Mouse (Mus musculus): ENCODE results near the gene Ncoa6. TPM values are rescaled to one million over a fixed set of nuclear protein-coding genes. Genes with fewer than 3 reads are reported as not detected.

Gene Ncoa6
- polyA plus RNA-seq, 1 experiment = 11.0 TPM

DNA sequence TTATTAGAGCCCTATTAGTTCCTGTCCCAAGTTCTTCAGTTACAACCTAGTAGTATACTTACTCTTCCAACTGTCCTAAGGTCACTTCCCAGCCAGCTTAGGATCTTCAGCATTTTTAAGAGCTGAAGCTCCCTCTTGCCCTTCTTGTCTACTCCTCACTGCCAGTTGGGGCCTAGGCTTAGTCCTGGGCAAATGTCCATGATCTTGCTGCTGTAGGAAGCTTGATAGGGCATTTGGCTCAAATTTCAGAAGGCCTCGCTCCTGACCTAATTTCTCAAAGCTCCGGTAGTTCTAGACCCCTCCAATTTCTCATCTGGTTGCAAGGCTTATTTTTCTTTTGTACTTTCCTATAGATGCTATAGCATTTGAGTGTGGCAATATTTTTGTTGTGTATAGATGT lies 85.1 kb downstream of the Ncoa6 start:
- TF ChIP-seq TCF12 (IDR thresholded peaks at IDR 0.05; ENCODE audit: insufficient read depth, poor library complexity, severe bottlenecking) = no peak
- H3K36me3 ChIP-seq (ENCODE audit: control insufficient read depth, insufficient read depth) = peaks cover 20% of the 10 kb centered on the region
- peaks cover 9% of the 10 kb centered on the region for H3K79me2 ChIP-seq (ENCODE audit: control insufficient read depth, insufficient read depth)
- no peaks in the 10 kb centered on the region for H3K27me3 ChIP-seq (ENCODE audit: control insufficient read depth, insufficient read depth, insufficient read length)
- H3ac ChIP-seq (ENCODE audit: control insufficient read depth, insufficient read length) = no peak overlapping the region
- H3K4me3 ChIP-seq = no peak overlapping the region
- H3K4me2 ChIP-seq (ENCODE audit: low read depth) = no peak overlapping the region

DNA sequence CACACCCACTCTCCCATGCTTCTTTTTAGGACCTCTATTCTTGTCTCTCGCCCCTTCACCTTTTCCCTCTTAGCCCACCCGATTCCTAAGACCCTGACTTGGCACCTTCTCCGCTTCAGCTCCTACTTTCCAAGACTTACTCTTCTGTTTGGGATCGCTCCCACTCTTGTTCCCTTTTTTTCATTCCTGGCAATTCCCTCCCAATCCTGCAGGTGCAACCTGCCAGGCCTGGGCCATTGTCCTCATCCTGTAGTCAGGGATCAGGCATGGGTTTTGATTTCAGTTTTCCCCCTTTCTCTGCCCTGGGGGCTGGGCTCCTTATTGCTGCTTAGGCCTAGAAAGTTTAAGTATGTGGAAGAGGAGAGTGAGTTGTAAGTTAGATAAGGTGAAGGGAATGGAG lies 86.6 kb downstream of the Ncoa6 start:
- Histone ChIP-seq H3ac (ENCODE audit: control insufficient read depth, insufficient read length) (no peak overlapping the region), H3K4me2 (ENCODE audit: low read depth) (no peak overlapping the region), H3K79me2 (ENCODE audit: control insufficient read depth, insufficient read depth) (peaks cover 12% of the 10 kb centered on the region), H3K4me3 (no peak overlapping the region), H3K27me3 (ENCODE audit: control insufficient read depth, insufficient read depth, insufficient read length) (no peaks in the 10 kb centered on the region), H3K36me3 (ENCODE audit: control insufficient read depth, insufficient read depth) (peaks cover 20% of the 10 kb centered on the region)
- TF ChIP-seq USF1 (IDR thresholded peaks at IDR 0.05; ENCODE audit: low read depth) (no peak), MYOG (IDR thresholded peaks at IDR 0.05; ENCODE audit: control insufficient read depth in 1 of 3, insufficient read depth in 1 of 3, insufficient read length in 2 of 3, low read depth in 2 of 3) (no peak), E2F4 (IDR thresholded peaks at IDR 0.05; ENCODE audit: insufficient read depth) (no peak), CEBPB (IDR thresholded peaks at IDR 0.05; ENCODE audit: insufficient read depth, poor library complexity, severe bottlenecking) (no peak), REST (IDR thresholded peaks at IDR 0.05; ENCODE audit: insufficient read depth, insufficient read length) (no peak)

DNA sequence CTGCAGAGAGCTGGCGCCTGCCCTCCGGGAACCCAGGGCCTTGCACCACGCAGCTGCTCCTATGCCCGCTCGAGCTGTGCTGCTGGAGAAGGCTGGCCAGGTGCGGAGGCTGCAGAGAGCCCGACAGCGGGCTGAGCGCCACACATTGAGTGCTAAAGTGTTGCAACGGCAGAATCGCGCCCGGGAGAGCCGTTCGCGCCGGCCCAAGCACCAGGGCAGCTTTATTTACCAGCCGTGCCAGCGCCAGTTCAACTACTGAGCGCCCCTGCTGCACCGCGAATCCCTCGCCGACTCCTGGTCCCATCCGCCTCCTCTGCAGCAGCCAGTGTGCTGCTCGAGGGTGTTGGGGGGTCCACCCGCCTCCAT lies 87.2 kb downstream of the Ncoa6 start:
- H3ac ChIP-seq (ENCODE audit: control insufficient read depth, insufficient read length) = no peak overlapping the region
- peaks cover 12% of the 10 kb centered on the region for H3K79me2 ChIP-seq (ENCODE audit: control insufficient read depth, insufficient read depth)
- H3K36me3 ChIP-seq (ENCODE audit: control insufficient read depth, insufficient read depth) = peaks cover 20% of the 10 kb centered on the region
- H3K4me2 ChIP-seq (ENCODE audit: low read depth) = no peak overlapping the region
- no peaks in the 10 kb centered on the region for H3K27me3 ChIP-seq (ENCODE audit: control insufficient read depth, insufficient read depth, insufficient read length)
- TF ChIP-seq CEBPB (IDR thresholded peaks at IDR 0.05; ENCODE audit: insufficient read depth, poor library complexity, severe bottlenecking) (no peak), E2F4 (IDR thresholded peaks at IDR 0.05; ENCODE audit: insufficient read depth) (no peak), TCF12 (IDR thresholded peaks at IDR 0.05; ENCODE audit: insufficient read depth, poor library complexity, severe bottlenecking) (no peak), MYOD1 (IDR thresholded peaks at IDR 0.05; ENCODE audit: control insufficient read depth in 1 of 3, insufficient read length in 2 of 3, low read depth in 2 of 3) (no peak), REST (IDR thresholded peaks at IDR 0.05; ENCODE audit: insufficient read depth, insufficient read length) (no peak), POLR2AphosphoS2 (IDR thresholded peaks at IDR 0.05; ENCODE audit: insufficient read length, low read depth) (peak; percentile 25), POLR2A (IDR thresholded peaks at IDR 0.05; ENCODE audit: insufficient read length, low read depth) (no peak), MYOG (IDR thresholded peaks at IDR 0.05; ENCODE audit: control insufficient read depth in 1 of 3, insufficient read depth in 1 of 3, insufficient read length in 2 of 3, low read depth in 2 of 3) (no peak)
- H3K4me3 ChIP-seq = no peak overlapping the region

DNA sequence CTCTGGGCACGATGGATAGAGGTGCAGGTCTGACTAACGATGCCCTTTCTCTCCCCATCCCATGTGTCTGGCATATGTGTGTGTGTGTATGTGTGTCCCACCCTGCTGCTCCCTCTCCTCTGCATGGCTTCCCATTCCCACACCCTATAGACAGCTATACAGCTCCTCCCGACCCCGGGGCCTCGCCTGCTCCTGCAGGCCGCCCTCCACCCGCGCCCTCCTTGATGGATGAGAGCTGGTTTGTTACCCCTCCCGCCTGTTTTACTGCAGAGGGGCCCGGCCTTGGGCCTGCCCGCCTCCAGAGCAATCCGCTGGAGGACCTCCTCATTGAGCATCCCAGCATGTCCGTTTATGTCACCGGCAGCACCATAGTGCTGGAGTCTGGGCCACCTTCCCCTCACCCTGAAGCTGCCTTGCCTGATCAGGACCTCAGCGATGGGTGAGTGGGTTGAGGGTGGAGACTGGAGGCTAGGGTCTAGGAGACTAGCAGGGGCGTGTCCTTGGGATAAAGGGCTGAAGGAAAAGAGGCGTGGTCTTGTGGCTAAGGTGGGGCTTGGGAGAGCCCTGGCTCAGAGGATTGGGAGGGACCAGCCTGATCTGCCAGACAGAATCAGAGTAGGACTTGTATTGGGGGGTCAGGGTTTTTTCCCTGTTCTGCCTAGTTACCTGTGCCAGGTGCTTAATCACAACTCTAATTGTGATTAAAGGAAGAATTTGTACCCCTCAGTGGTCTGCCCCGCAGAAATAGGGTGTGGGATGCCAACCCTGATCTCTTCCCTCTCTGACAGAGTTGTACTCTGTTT lies 87.8 kb downstream of the Ncoa6 start:
- Histone ChIP-seq H3ac (ENCODE audit: control insufficient read depth, insufficient read length) (no peak overlapping the region), H3K36me3 (ENCODE audit: control insufficient read depth, insufficient read depth) (peaks cover 16% of the 10 kb centered on the region), H3K4me2 (ENCODE audit: low read depth) (no peak overlapping the region), H3K4me3 (no peak overlapping the region), H3K27me3 (ENCODE audit: control insufficient read depth, insufficient read depth, insufficient read length) (no peaks in the 10 kb centered on the region), H3K79me2 (ENCODE audit: control insufficient read depth, insufficient read depth) (peaks cover 12% of the 10 kb centered on the region)
- TF ChIP-seq POLR2AphosphoS2 (IDR thresholded peaks at IDR 0.05; ENCODE audit: insufficient read length, low read depth) (peak; percentile 24), USF1 (IDR thresholded peaks at IDR 0.05; ENCODE audit: low read depth) (no peak), CEBPB (IDR thresholded peaks at IDR 0.05; ENCODE audit: insufficient read depth, poor library complexity, severe bottlenecking) (no peak), POLR2A (IDR thresholded peaks at IDR 0.05; ENCODE audit: insufficient read length, low read depth) (no peak), MYOD1 (IDR thresholded peaks at IDR 0.05; ENCODE audit: control insufficient read depth in 1 of 3, insufficient read length in 2 of 3, low read depth in 2 of 3) (no peak), E2F4 (IDR thresholded peaks at IDR 0.05; ENCODE audit: insufficient read depth) (no peak), TCF12 (IDR thresholded peaks at IDR 0.05; ENCODE audit: insufficient read depth, poor library complexity, severe bottlenecking) (no peak)

DNA sequence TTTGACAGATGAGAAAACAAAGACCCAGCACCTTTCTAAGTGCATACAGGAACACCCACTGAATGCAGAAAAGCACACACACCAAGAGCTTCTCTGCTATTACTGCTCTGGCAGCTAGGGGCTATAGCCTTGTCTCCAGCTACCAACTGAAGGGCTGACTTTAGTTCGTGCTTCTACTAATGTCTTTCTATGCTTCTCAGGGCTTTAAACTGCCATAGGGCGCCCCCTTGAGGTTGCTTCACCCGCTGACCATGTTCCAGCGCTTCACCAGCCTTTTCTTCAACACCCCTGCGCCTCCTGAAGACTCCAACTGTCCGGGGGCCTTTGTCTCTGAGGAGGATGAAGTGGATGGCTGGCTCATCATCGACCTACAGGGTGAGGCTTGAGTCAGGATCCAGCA lies 88.6 kb downstream of the Ncoa6 start:
- Histone ChIP-seq H3K4me2 (ENCODE audit: low read depth) (no peak overlapping the region), H3K79me2 (ENCODE audit: control insufficient read depth, insufficient read depth) (peaks cover 12% of the 10 kb centered on the region), H3ac (ENCODE audit: control insufficient read depth, insufficient read length) (no peak overlapping the region), H3K36me3 (ENCODE audit: control insufficient read depth, insufficient read depth) (peaks cover 8% of the 10 kb centered on the region), H3K27me3 (ENCODE audit: control insufficient read depth, insufficient read depth, insufficient read length) (no peaks in the 10 kb centered on the region), H3K4me3 (no peak overlapping the region)
- no peak for TF ChIP-seq POLR2A (IDR thresholded peaks at IDR 0.05; ENCODE audit: insufficient read length, low read depth)
- TF ChIP-seq MAX (IDR thresholded peaks at IDR 0.05; ENCODE audit: low read depth) = no peak
- no peak for TF ChIP-seq POLR2AphosphoS2 (IDR thresholded peaks at IDR 0.05; ENCODE audit: insufficient read length, low read depth)
- TF ChIP-seq TCF12 (IDR thresholded peaks at IDR 0.05; ENCODE audit: insufficient read depth, poor library complexity, severe bottlenecking) = no peak
- no peak for TF ChIP-seq CEBPB (IDR thresholded peaks at IDR 0.05; ENCODE audit: insufficient read depth, poor library complexity, severe bottlenecking)
- no peak for TF ChIP-seq E2F4 (IDR thresholded peaks at IDR 0.05; ENCODE audit: insufficient read depth)
- no peak for TF ChIP-seq MYOD1 (IDR thresholded peaks at IDR 0.05; ENCODE audit: control insufficient read depth in 1 of 3, insufficient read length in 2 of 3, low read depth in 2 of 3)
- no peak for TF ChIP-seq MYOG (IDR thresholded peaks at IDR 0.05; ENCODE audit: control insufficient read depth in 1 of 3, insufficient read depth in 1 of 3, insufficient read length in 2 of 3, low read depth in 2 of 3)
- no peak for TF ChIP-seq USF1 (IDR thresholded peaks at IDR 0.05; ENCODE audit: low read depth)
- TF ChIP-seq REST (IDR thresholded peaks at IDR 0.05; ENCODE audit: insufficient read depth, insufficient read length) = no peak
- TF ChIP-seq TCF3 (IDR thresholded peaks at IDR 0.05; ENCODE audit: insufficient read length, low read depth) = no peak
- TF ChIP-seq SRF (IDR thresholded peaks at IDR 0.05; ENCODE audit: control insufficient read depth, insufficient read length, low read depth) = no peak

Data from myocyte (in vitro differentiated cells).